Mouse (Mus musculus): Measurements from ENCODE around the gene Vmn1r130.
"Not testable (repeated sequence)": the region's sequence is repeated elsewhere in the genome, so short reads cannot be mapped to it uniquely, and the experiment has no call there.

Gene Vmn1r130

DNA sequence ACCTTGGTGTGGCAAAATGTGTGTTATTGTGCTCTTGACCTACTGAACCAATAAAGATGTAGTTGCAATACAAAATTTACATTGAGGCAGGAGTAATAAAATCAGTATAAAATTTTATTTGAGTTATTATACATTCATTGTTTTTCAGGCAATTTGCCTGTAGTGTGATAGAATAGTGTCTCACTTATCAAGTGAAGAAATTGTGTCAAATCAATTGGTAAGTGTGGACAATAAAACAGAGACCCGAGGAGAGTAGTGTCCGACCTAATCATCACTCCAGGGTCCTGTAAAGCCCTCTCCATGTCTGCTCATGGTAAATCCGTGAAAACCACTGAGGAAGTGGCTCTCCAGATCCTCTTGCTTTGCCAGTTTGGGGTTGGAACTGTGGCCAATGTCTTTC lies at the start of gene Vmn1r130:
Gene Vmn1r130 (plus strand): TSS at position 301 of the 400 bp plus-strand sequence.
- in situ Hi-C loops (cut with MboI), result not testable (repeated sequence)

DNA sequence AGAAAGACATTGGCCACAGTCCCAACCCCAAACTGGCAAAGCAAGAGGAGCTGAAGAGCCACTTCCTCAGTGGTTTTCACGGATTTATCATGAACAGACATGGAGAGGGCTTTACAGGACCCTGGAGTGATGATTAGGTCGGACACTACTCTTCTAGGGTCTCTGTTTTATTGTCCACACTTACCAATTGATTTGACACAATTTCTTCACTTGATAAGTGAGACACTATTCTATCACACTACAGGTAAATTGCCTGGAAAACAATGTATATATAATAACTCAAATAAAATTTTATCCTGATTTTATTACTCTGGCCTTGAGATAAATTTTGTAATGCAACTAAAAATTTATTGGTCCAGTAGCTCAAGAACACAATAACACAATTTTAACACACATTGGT lies 34.4 kb downstream of the Vmn1r130 start, which contains the start of gene Vmn1r131:
Gene Vmn1r131 (minus strand): TSS at position 101 of the 400 bp plus-strand sequence.
- in situ Hi-C loops (cut with MboI), result not testable (repeated sequence)
